Mouse (Mus musculus) right cerebral cortex, postnatal 25 days (tissue): ENCODE data around the gene Arhgef10l.

ENCODE experiments used
- DNase-seq: peaks from one replicate; pipeline ENCODE4 v3.0.0; 2022

The Arhgef10l gene

DNA sequence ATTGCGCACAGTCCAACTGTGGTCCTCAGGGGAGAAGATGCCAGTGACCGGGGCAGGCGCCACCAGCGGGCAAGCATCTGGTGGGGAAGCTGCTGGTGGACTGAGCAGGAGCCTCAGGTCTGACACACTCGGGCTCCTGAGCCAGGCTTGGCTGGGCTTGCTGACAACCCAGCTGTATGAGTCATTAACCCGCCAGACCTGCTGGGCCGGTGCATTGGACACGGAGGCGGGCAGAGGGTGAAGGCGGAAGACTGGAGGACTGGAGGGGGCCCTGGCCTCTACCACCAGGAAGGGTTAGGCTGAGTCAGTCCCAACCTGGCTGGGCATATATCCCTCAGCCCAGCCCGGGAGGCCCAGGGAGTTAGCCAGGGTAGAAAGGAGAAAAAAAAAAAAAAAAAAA lies at the start of gene Arhgef10l:
TSS of gene Arhgef10l (minus strand) at position 253 of the 400 bp plus-strand sequence.
- DNase-seq: no peak

DNA sequence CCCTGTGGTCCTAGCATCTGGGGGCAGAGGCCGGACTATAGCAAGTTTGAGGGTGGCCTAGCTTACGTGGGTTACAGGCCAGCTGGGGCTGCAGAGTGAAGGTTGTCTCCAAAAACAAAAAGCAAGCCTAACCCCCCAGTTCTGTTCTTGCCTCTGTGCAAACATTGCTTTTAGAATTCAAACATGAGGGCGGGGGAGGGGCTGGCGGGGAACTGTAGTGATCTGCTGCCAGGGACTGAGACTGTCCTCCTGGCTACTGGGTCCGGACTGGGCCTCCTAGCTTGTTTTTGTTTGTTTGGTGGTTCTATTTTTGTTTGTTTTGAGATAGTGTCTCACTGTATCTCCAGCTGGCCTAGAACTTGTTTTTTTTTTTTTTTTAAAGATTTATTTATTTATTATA lies 48.8 kb upstream of the Arhgef10l start:
- DNase-seq: no peak

DNA sequence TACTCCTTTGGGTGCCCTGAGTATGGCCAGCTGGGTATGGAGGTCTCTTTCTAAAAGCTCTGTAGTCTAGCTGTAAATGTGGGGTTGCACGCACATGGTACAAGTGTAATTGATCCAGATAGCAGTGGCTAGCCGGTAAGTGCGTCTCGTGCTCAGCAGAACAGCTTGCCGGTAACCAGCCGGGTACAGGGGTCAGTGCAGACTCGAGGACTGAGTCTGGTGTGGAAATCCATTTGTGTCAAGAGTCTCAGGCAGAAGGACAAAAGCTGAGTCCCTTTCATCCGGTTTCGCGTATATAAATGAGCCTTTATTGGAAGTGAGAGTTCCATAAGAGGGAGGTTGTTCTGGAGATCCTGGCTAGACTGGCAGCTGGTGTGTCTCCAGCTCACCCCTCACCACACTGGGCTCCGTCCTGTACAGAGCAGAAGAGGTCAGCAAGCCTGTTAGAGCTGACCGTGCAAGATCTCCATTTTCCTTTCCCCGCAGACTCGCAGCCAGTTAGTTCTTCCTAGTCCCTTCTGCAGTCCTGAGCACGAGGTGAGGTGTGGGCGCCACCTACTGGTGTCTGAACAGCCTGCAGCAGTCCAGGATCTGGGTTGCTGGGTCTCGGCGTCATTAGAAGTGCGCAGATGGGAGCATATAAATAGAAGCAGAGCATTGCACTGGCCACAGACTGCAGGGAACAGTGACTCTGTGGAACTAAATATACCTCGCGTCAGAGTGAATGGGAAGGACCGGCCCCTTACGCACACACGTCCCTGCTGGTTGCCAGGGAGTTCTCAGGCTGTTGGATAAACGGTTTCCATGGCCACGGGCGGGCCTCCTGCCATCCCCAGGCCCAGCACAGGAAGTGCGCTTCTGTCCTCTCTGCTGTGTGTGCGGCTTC lies 47.9 kb upstream of the Arhgef10l start:
- peak; percentile 94 for DNase-seq

DNA sequence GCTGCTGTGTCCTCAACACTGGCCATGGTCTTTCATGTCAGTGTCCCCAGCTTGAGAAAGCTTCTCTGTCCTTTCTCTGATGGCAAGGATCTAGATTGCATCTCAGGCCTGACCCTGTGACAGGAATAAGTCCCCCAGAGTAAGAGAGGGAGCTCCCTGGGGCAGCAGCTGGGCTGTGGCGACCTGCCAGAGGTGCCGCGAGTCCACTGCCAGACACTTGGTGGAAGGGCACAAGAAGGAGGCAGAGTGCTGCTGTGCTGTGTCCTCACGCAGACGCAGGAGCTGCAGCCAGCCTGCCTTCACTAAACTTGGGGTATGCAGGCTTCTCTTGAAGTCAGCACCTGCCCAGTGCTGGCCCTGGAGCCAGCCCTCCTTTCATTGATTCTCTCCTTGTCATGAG lies 45.5 kb upstream of the Arhgef10l start:
- no peak for DNase-seq

DNA sequence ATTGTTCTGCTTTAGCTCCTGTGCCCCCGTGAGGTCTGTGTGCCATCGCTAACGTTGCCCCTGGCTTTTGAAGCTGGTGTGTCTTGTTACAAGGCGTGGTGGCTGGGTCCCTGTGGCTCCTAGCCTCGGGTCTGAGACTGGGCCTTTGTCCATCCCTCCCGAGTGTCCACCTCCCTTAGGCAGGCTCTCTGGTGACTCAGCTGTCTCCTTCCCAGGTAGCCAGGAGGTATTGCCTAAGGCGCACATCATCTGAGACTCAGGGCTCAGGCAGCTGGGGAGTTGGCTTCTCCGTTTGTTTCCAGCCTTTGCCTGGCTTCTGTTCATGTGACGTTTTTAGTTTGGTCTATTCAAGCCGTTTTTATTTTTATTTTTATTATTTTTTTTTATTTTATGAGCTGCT lies 45.0 kb upstream of the Arhgef10l start:
- DNase-seq: no peak

DNA sequence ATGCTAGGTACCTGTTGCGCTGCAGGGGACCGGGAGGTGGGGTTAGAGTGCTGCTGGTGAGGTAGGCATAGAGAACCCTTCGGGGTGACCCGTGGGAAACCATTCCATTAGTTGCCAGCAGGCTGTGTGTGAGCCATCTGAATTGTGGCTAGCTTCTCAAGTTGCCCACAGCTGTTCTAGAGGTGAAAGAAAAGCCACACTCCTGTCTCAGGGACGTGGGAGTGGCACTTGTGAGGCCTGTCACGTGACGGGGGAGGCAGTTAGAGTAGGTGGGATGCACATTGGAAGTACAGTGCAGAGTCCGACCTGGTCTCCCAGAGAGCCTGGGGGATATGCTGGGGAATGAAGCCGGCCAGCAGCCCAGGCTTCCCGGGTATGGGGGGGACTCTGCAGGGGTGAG lies 43.8 kb upstream of the Arhgef10l start:
- no peak for DNase-seq

DNA sequence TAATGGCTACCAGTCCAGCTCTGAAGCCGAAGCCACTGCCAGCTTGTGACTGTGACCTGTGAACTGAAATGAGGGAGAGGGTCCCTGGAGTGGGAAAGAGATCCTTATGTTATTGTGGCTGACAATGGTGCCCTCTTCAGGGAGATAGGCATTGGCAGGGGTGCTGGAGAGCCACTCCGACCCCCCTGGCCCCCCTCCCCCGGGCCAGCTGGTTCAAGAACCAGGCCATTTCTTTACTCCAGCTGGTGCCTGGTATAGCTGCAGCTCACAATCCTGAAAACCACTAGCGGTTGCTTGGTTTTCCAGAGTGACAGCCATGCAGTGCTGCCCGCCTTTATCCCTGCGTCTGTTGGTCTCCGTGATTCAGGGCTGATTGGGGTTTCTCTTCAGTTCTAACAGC lies 43.3 kb upstream of the Arhgef10l start:
- no peak for DNase-seq

DNA sequence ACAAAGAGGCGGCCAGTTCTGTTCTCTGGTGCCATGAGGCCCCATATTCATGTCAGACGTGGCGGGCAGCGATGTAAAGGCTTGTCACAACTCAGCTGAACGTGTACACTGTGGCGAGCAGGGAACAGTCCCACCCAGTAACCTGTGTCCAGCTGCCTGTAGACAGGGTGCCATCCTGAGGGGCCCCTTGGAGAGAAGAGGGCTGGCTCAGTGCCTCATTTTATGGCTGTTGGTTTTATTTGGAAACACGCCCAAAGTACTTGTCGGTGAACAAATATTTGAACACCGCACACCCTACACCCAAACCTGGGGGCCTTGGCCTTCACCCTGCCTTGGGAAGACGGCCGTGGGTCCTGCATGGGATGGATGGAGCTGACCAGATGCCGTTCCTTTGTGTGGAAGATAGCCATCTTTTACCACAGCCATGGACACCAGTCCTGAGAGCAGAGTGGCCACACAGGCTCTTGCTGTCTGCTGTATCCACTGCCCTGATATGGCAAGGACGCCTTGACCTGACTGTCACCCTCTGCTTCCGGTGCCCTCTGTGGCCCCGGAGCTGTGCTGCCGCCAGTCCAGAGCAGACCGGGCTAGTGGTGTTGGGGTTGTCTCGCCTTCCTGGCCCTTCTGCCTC lies 42.6 kb upstream of the Arhgef10l start:
- DNase-seq: no peak

DNA sequence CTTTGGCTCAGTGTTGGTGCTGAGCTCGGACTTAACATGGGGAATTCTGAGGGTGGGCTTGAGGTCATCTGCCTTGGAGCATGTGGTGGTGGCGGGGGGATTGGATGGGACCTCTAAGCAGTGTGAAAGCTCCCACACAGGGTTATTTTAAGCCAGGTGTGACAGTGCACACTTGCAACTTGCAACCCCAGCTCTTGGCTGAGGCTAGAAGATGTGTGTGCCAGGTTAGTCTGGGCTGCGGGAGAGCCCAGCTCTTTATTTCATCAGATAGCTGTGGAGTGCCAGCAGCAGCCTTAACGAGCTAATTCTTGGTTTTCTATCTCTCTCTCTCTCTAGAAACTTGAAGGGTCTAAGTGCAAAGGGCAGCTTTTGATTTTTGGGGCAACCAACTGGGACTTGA lies 41.8 kb upstream of the Arhgef10l start:
- no peak for DNase-seq

DNA sequence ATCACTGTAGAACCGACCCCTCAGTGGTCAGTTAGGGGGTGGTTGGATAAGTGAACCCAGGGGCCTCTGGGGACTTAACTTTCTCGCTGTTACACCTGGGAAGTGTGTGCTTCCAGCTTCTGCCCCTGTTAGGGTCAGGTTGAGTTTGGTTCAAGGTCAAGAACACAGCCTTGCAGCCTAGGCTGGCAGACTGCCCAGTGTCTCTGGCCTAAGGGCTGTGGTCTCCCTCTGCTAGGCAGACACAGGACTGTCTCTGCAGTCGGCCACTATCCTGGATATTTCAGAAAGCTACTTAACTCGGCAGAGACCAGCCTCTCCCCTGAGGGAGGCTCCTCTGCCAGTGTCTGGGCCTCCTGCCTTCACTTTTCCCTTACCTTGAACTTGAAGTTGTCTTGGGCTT lies 38.4 kb upstream of the Arhgef10l start:
- DNase-seq: no peak

DNA sequence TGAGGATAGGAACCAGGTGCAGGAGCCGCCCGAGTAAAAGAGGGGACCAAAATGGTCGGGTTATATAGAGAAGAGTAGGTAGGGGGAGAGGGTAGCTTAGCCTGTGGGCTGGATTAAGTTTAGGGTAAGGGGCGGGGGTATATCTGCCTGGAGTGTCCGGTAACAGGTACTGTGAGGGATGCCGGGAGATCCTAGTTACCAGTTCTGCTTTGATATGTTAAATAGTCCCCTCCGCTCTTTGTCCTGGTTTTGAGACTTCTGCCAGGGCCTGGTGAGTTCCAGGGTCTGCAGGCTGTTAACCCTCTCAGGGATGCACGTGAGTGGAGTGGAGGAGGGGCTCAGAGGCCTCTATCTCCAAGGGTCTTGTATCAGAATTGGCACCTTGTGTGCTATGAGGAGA lies 37.8 kb upstream of the Arhgef10l start:
- no peak for DNase-seq

DNA sequence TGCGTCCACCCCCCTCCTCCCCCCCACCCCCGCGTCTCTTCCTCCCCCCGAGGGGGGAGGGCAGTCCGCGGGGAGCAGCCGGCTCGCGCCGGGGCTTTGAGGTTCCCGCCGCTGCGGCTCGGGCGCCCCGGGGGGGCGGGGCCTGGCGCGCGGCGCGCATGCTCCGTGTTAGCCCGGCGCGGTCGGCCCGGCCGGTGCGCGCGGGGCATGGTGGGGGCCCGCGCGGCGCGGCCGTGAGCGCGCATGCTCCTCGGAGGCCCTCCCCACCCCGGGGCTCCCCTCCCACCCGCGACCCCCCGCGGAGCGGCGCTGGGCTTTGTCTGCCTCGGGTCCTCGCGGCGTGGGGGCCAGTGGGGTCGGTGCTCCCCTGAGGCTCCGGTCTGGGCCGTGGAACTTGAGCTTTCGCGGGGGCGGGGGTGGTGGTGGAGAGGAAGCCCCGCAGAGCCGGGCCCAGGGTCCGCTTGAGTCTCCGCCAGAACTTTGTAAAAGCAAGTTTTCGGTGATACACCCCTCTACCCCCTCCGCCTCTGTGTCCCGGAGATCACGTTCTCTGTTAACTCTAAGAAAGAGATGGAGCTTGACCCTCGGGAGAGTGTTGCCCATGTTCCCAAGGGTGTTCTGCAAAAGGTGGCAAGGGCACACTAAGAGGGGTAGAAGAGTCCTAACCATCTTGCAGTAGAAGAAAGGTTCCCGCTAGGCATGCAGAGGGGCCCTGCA lies 37.0 kb upstream of the Arhgef10l start:
- peak; percentile 85 for DNase-seq

DNA sequence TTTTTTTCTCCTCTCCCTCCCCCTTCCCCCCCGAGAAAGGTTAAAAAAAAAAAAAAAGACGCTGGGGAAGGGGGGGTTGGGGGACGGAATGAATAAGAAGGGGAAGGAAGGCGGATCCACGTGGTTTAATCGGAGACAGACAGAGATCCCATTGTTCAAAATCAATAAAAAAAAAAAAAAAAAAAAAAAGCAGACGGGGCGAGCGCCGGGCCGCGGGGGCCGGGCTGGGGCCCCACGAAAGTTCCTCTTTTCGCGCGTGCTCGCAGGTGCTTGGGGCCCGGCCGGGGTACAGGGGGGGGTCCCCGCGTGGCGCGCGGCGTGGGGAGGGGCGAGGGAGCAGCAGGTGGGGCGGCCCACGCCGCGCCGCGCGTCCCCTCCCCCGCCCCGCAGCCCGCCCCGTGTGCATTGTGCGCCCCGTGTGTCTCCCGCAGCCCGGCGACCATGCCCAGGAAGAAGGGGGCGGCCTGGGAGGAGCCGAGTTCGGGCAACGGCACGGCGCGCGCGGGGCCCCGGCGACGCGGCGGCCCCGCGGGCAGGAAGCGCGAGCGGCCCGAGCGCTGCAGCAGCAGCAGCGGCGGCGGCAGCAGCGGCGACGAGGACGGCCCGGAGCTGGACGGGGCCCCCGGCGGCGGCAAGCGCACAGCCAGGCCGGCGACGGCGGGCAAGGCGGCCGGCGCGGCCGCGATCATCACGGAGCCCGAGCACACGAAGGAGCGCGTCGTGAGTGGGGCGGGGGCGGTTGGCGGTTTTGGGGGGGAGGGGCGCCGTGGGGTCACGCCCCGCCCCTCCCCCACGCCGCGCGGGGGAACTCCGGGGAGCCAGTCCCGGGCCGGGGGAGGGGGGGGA lies 36.1 kb upstream of the Arhgef10l start:
- peak; percentile 38 for DNase-seq

DNA sequence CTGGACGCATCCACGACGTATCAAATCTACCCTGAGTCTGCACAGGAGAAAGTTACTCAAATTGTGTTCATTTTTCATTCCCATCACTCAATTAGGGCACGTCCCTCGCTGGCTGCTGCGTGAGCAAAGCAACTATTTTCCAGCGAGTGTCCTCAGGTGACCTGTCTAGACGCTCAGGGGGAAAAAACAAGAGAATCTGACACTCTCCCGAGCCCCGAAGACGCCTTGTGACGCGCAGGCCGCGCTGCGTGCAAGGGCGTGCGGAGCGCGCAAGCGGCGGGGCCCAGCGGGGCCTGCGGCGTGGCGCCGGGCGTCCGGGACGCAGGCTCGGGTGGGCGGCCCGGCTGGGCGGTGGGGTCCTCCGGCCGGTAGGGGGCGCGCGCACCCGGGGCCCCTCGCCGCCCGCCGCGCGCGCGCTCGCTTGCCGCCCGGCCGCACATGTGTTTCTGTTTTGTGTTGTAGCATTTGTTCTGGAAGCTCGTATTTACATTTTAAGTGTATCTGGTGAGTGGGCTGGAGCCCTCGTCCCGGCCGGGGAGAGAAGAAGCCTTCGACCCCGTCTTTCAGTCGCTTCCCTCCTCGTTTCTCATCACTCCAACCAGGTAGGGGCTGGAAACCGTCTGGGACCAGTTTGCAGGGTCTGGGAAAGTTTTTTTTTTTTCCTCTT lies 35.4 kb upstream of the Arhgef10l start:
- peak; percentile 87 for DNase-seq

DNA sequence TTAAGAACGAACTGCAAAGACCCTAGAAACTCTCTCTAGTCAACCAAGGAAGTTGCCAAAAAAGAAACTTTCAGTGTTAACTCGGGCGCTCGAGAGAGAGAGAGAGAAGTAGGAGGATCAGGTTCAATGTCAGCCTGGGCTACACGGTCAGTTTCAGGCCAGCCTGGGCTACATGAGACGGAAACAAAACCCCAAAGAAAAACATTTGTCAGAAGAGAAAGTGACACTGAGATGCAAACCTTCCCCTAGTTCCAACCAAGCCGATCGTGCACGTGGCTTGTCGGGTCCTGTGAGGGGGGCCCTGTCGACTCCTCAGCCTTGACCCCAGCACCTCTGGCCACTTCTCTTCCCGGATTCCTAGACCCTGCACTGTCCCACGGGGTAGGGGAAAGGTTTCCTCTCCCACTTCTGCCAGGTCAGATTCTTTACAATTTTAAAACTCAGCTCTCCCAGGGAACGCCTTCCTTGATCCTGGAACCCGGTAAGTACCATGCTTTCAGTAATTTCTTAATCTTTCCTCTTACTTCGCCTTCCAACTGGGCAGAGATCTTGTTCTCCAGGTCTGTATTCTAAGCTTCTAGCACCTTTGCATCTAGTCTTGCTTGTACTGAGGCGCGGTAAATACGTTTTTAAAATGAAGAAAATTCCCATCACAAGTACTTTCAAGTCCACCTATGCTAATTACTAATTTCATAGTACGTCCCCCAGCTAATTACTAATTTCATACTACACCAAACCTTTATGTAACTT lies 34.6 kb upstream of the Arhgef10l start, which contains the start of gene Rcc2:
TSS of gene Rcc2 (plus strand) at position 273 of the 750 bp plus-strand sequence.
- no peak for DNase-seq

DNA sequence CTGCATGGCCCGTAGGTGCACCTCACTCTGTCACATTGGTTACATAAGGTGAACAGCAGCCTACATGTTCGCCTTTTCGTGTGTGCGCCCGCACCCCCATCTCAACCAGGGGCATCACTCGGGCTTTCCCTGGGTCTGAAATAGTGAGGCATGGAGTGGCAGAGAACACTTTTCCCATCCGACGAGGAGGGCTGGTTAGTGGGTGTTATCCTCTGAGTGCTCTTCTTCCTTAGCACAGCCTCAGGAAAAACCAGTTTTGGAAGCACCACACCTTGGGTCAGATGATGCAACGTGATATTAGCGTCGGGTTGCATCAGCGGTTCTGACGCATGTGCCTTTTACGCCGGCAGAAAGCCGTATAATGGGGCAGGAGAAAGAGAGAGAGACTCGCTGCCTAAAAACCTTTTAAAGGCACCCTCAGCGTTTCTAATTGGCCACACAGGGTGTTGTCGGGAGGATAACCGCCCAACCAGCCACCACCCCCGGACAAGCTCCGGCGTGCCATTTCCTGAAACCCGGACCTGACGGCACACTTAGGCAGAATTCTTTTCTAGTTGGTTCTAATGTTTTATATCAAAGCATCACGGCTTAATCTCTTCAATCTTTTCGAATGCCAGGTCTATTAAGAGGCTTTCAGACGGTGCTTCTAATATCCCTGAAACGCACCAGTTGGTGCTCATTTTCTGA lies 33.8 kb upstream of the Arhgef10l start:
- DNase-seq: peak; percentile 73

DNA sequence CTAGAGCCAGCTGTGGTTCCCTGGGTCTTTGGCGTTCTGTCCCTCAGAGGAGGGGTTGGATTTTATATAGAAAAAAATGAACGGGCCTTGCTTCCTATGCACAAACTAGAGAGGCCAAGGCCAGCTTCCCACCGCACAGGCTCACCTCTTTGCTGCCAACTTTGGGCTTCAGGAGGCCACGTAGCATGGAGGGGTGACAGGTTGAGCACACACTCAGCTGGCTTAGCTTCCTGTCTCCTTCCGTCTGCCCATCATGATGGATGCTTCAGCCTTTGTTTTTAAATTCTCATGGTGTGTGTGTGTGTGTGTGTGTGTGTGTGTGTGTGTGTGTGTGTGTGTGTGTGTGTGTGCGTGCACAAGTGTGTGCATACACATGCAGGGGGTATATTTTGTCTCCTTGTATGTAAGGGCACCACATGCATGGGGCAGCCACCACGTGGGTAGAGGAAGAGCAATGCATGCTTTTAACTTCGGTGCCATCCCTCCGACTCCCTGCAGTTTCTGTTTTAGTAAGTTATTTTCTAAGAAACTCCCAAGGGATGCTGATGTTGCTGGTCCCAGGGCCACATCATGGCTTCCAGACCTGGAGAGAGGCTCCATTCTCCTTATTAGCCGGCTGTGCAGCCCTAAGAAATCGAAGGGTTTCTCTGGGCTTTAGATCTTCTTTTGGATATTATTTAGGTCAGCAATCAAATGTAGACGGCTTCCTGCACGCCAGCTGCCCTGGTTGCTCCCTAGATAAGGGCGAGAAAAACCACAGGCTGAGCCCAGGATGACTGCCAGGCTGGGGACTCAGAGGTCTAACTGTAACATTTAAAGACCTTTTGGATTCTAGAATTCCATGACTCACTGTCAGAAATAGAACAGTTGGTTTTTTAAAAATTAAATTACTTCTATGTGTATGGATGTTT lies 30.1 kb upstream of the Arhgef10l start:
- DNase-seq: no peak

DNA sequence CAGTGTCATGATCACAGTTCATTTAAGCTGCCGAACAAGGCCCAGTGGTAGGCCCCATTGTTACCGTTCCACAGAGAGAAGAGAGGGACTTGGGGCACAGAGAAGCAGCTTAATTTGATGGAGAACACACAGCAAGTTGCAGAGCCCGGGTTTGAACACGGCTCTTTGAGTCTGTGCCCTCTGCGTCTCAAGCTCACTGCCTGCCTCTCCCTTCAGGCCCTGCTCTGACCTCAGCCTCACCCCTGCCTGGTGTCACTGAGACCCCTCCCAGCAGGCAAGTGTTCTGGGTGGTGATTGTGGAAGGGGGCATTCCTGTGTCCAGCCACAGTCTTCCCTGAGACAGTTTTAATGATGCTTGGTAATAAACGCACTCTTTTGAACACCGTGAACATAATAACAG lies 29.3 kb upstream of the Arhgef10l start:
- no peak for DNase-seq

DNA sequence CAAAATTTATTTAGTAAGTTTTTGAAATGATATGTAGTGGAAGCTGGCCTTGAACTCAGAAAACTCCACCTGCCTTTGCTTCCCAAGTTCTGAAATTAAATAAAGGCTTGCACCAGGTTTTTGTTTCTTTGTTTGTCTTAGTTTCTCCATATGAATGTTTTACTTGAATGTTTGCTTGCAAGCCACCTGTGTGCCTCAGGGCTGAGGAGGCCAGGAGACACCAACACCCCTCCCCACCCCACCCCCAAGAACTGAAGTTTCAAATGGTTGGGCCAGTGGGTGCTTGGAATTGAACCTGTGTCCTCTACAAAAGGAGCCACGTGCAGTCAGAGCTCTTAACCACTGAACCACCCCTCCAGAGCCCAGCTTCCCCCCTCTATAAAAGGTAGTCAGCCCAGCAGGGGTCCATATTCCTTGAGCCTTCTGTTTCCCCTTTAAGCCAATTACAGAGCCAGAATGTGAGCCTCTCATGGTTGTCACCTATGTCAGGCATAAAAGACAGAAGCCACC lies 28.8 kb upstream of the Arhgef10l start:
- no peak for DNase-seq
